Mouse (Mus musculus) embryonic facial prominence, embryonic 11.5 days (tissue): ENCODE measurements around the gene Ddx31. TPM values are rescaled to one million over a fixed set of nuclear protein-coding genes. Genes with fewer than 3 reads are reported as not detected.

Source experiments
- ATAC-seq: fragments of 200-750 bp; cut with Nextera tagmentation; replicated peaks from 2 replicates; pipeline ENCODE4 v1.8.0; 2017; ENCODE audit warnings: low read depth; ENCODE audit not compliant: insufficient number of reproducible peaks, low FRiP score, low TSS enrichment
- DNase-seq: peaks from one replicate; pipeline ENCODE4 v3.0.0-alpha.2; 2015; ENCODE audit warnings: low spot score
- H3K27ac ChIP-seq: fragments of 300-500 bp; sonication (generic); replicated peaks from 2 replicates; pipeline ENCODE4 v1.5.1; 2014; ENCODE audit warnings: mild to moderate bottlenecking, low read depth, low read length, control low read depth
- H3K27me3 ChIP-seq: fragments of 300-500 bp; sonication (generic); 2 replicates; pipeline ENCODE4 v1.6.1; 2014; ENCODE audit warnings: mild to moderate bottlenecking, low read length, moderate library complexity, mixed read lengths; ENCODE audit not compliant: control insufficient read depth, insufficient read depth
- H3K36me3 ChIP-seq: fragments of 300-500 bp; sonication (generic); replicated peaks from 2 replicates; pipeline ENCODE4 v1.6.1; 2014; ENCODE audit warnings: low read depth, mild to moderate bottlenecking, low read length, moderate library complexity, mixed read lengths; ENCODE audit not compliant: control insufficient read depth, insufficient read depth
- H3K4me1 ChIP-seq: fragments of 300-500 bp; sonication (generic); 2 replicates; pipeline ENCODE4 v1.6.1; 2014; ENCODE audit warnings: low read length, mixed read lengths; ENCODE audit not compliant: control insufficient read depth, insufficient read depth
- H3K4me2 ChIP-seq: fragments of 300-500 bp; sonication (generic); 2 replicates; pipeline ENCODE4 v1.6.1; 2014; ENCODE audit warnings: low read depth, mild to moderate bottlenecking, control low read depth, low read length, moderate library complexity
- H3K4me3 ChIP-seq: fragments of 300-500 bp; sonication (generic); 2 replicates; pipeline ENCODE4 v1.5.1; 2014; ENCODE audit warnings: low read depth, low read length, control low read depth
- H3K9ac ChIP-seq: fragments of 300-500 bp; sonication (generic); replicated peaks from 2 replicates; pipeline ENCODE4 v1.6.1; 2014; ENCODE audit warnings: mild to moderate bottlenecking, control low read depth, low read length
- H3K9me3 ChIP-seq: fragments of 300-500 bp; sonication (generic); replicated peaks from 2 replicates; pipeline ENCODE4 v1.6.1; 2016; ENCODE audit warnings: mild to moderate bottlenecking, low read length, inconsistent platforms, mixed read lengths; ENCODE audit not compliant: control insufficient read depth
- WGBS: fragments of 180-500 bp; shearing (Covaris S2); extraction: QIAGEN DNeasy Blood & Tissue Kit; methylation state at CpG from one replicate; pipeline ENCODE4 v1.1.7; 2014; 5-methylcytosine and 5-hydroxymethylcytosine counted together
- polyA plus RNA-seq: library from polyadenylated mRNA; unstranded; fragments of >200 nt; fragmentation: Nextera tagmentation; extraction: Ambion mirVana; gene quantifications from 2 replicates; pipeline ENCODE4 v1.2.1, GENCODE M21; 2014

The Ddx31 gene
- polyA plus RNA-seq, 1 experiment from 2014 or later, result 20.0 TPM

- H3K9me3 ChIP-seq, result no peaks in the 10 kb centered on the region
- no peak overlapping the region for H3K4me2 ChIP-seq
- no peak overlapping the region for H3K9ac ChIP-seq
- no peaks in the 10 kb centered on the region; the same call in 1 of the 2 replicates for H3K27me3 ChIP-seq
- 95% methylated on average over 3 of the region's 3 CpGs for WGBS
- no peak for DNase-seq
- no peak overlapping the region for H3K27ac ChIP-seq
- no peaks in the 10 kb centered on the region for H3K36me3 ChIP-seq
- no peak for ATAC-seq
- H3K4me3 ChIP-seq, result no peak overlapping the region
- no peaks in the 10 kb centered on the region for H3K4me1 ChIP-seq
Measured at GRCm38 (mm10) chr2:28930571-28930970, 90.4 kb downstream of the Ddx31 start.

- ATAC-seq, result no peak
Measured at GRCm38 (mm10) chr2:28938997-28939396, 98.8 kb downstream of the Ddx31 start.

GRCm38 (mm10) chr2:28943666-28944516 is 103.7 kb downstream of the Ddx31 start:
- no peaks in the 10 kb centered on the region for H3K9me3 ChIP-seq
- no peak overlapping the region for H3K27ac ChIP-seq
- no peaks in the 10 kb centered on the region for H3K4me1 ChIP-seq
- DNase-seq (peak; percentile 36), ATAC-seq (no peak)
- 49% methylated on average over 30 of the region's 30 CpGs for WGBS
- no peak overlapping the region for H3K4me2 ChIP-seq
- H3K4me3 ChIP-seq, result no peak overlapping the region
- no peaks in the 10 kb centered on the region; the same call in 1 of the 2 replicates for H3K27me3 ChIP-seq
- no peaks in the 10 kb centered on the region for H3K36me3 ChIP-seq
- no peak overlapping the region for H3K9ac ChIP-seq

More at GRCm38 (mm10) chr2:28938997-28939396, 98.8 kb downstream of the Ddx31 start:
- H3K9ac ChIP-seq, result no peak overlapping the region
- H3K27ac ChIP-seq, result no peak overlapping the region
- no peak overlapping the region for H3K4me2 ChIP-seq
- H3K9me3 ChIP-seq, result no peaks in the 10 kb centered on the region
- H3K27me3 ChIP-seq, result no peaks in the 10 kb centered on the region
- no peak overlapping the region for H3K4me3 ChIP-seq
- H3K36me3 ChIP-seq, result no peaks in the 10 kb centered on the region
- no peak for DNase-seq
- WGBS, result 80% methylated on average over 7 of the region's 7 CpGs
- no peaks in the 10 kb centered on the region for H3K4me1 ChIP-seq

DNA sequence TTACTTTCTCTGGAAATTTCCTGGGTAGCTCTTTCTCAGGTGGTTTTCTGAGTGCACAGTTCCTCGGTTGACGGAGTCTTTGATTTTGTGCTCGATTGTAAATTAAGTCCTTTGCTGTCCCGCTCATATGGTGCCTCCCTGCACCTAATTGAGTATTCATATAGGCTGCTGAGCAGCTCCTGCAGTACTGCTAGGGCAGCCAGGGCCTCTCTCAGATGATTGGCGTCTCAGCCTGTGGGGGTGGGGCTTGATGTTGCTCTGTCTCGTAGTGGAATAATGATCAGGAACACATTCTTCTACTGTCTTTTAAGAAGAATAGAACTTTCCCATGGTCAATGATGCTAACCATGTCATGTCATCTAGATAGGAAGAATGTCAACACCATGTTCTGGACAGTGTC is 105.2 kb downstream of the Ddx31 start:
- 65% methylated on average over 6 of the region's 6 CpGs for WGBS
- Histone ChIP-seq H3K9ac (no peak overlapping the region), H3K27ac (no peak overlapping the region), H3K4me3 (no peak overlapping the region), H3K36me3 (no peaks in the 10 kb centered on the region), H3K4me2 (no peak overlapping the region), H3K27me3 (no peaks in the 10 kb centered on the region; the same call in 1 of the 2 replicates), H3K9me3 (no peaks in the 10 kb centered on the region), H3K4me1 (no peaks in the 10 kb centered on the region)
- ATAC-seq (no peak), DNase-seq (no peak)

- Histone ChIP-seq H3K9ac (no peak overlapping the region), H3K9me3 (no peaks in the 10 kb centered on the region), H3K4me3 (no peak overlapping the region), H3K36me3 (no peaks in the 10 kb centered on the region), H3K27me3 (no peaks in the 10 kb centered on the region; the same call in 1 of the 2 replicates), H3K27ac (no peak overlapping the region), H3K4me2 (no peak overlapping the region), H3K4me1 (no peaks in the 10 kb centered on the region)
- 79% methylated on average over 3 of the region's 3 CpGs for WGBS
- ATAC-seq (no peak), DNase-seq (no peak)
Measured at GRCm38 (mm10) chr2:28946312-28946711, 106.1 kb downstream of the Ddx31 start.

DNA sequence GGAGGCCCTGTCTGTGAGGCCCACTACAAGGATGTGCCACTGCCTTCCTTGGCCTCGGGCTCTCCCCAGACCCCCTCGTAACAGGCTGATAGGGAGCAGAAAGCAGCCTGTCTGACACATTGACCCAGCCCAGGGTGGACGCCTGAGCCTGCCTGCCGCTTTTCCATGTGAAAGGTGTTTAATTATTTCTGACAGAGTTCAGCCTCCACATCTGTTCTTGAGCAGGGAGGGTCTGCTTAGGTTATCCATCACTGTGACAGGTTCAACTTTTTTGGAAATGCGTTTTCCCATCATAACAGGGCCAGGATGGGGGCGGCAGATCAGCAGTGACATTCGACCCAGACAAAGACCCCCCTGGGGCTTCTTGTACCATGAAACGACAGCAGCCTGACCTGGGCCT is 112.8 kb downstream of the Ddx31 start:
- WGBS, result 24% methylated on average over 8 of the region's 8 CpGs
- H3K4me3 ChIP-seq, result no peak overlapping the region
- H3K9ac ChIP-seq, result no peak overlapping the region; the same call in 1 of the 2 replicates
- no peaks in the 10 kb centered on the region for H3K9me3 ChIP-seq
- no peak overlapping the region for H3K27ac ChIP-seq
- no peaks in the 10 kb centered on the region for H3K4me1 ChIP-seq
- DNase-seq (peak; percentile 29), ATAC-seq (no peak)
- H3K4me2 ChIP-seq, result no peak overlapping the region
- no peaks in the 10 kb centered on the region for H3K36me3 ChIP-seq
- H3K27me3 ChIP-seq, result 0 out of 2 replicates have a peak, but pooled peaks cover 2% of the 10 kb centered on the region

GRCm38 (mm10) chr2:28954595-28954994 is 114.4 kb downstream of the Ddx31 start:
- ATAC-seq, result 0 out of 2 replicates have a peak, but pooled peaks have one; percentile 29
- Histone ChIP-seq H3K4me1 (no peaks in the 10 kb centered on the region), H3K4me2 (no peak overlapping the region), H3K36me3 (no peaks in the 10 kb centered on the region), H3K9me3 (no peaks in the 10 kb centered on the region), H3K27me3 (0 out of 2 replicates have a peak, but pooled peaks cover 2% of the 10 kb centered on the region), H3K9ac (no peak overlapping the region), H3K27ac (no peak overlapping the region), H3K4me3 (no peak overlapping the region)
- DNase-seq, result no peak
- WGBS, result 75% methylated on average over 9 of the region's 9 CpGs
